Mouse (Mus musculus) colon, adult 2 months (tissue): ENCODE data around the gene Vstm2a. TPM values are rescaled to one million over a fixed set of nuclear protein-coding genes. Genes with fewer than 3 reads are reported as not detected.

Experiments used
- polyA plus RNA-seq: library from polyadenylated mRNA; depleted of rRNA; stranded (reverse); fragments of >200 nt; gene quantifications from 2 replicates; pipeline ENCODE4 v1.2.3, GENCODE M21; 2012; rRNA removed

Vstm2a gene
- polyA plus RNA-seq, result 0.16 and 0.23 TPM in 2 replicates

GRCm38 (mm10) chr11:16257473-16257921, at the start of gene Vstm2a:
TSS of gene Vstm2a (plus strand) at chr11:16257724.

